Mouse (Mus musculus) lung, postnatal 10 days (tissue): ENCODE data around the gene Vill.

ENCODE experiments used
- DNase-seq: peaks from one replicate; pipeline ENCODE4 v3.0.0; 2021

Vill gene

DNA sequence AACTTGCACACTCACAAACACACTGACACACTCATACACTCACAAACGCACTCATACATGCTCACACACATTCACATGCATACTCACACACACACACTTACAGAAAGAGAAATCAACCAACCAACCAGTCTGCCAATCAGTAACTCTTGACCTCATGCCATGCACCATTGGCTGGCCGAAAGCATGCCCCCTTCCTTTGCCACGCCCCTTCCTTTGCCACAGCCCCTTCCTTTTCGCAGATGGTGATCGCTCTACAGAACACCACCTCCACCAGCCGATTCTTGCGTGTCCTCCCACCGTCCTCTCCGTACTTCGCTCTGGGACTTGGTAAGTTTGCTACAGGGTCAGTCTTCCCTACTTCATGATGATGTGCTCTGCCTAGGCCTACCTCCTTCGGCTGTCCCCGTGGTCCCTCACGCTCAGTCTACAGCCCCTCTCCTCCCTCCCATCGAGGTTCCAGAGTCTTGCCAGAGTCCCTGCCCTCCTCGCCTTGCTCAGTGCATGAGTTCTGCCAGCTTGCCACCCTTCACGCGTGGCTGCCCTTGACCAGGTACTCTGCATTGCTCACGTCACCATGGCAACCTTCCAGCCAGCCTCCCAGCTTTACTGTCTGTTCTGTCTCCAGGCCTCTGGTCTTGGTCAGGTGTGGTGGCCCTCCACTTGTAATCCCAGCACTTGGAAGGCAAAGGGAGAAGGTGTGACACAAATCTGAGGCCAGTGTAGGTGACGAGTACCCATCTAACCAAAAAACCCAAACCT lies 67.0 kb downstream of the Vill start:
- no peak for DNase-seq

GRCm38 (mm10) chr9:119120168-119120560 lies 67.6 kb downstream of the Vill start:
- no peak for DNase-seq
